Mouse (Mus musculus) hindbrain, embryonic 13.5 days (tissue): ENCODE data around the gene Aif1l. TPM values are rescaled to one million over a fixed set of nuclear protein-coding genes. Genes with fewer than 3 reads are reported as not detected.

Experiments used
- polyA plus RNA-seq: library from polyadenylated mRNA; unstranded; fragments of >200 nt; fragmentation: Nextera tagmentation; extraction: Ambion mirVana; gene quantifications from 2 replicates; pipeline ENCODE4 v1.2.1, GENCODE M21; 2015

Gene Aif1l
- polyA plus RNA-seq, 1 experiment from 2014 or later = 25.9 TPM

Other genes starting within 250 kb of the Aif1l start
- gene Qrfp, start 139.6 kb upstream of the Aif1l start, polyA plus RNA-seq = 0.08 TPM in 1 of 2 replicates, not detected in the other
- gene Fibcd1, start 104.1 kb upstream of the Aif1l start, polyA plus RNA-seq = 3.4 and 4.6 TPM in 2 replicates
- gene Lamc3, start 62.8 kb upstream of the Aif1l start, polyA plus RNA-seq = 6.3 and 7.0 TPM in 2 replicates
- 80.8 and 83.5 TPM in 2 replicates for gene Nup214, start 24.3 kb downstream of the Aif1l start, polyA plus RNA-seq
- gene Fam78a, start 134.7 kb downstream of the Aif1l start, polyA plus RNA-seq = 0.63 and 0.74 TPM in 2 replicates
- 21.6 and 21.7 TPM in 2 replicates for gene Plpp7, start 145.4 kb downstream of the Aif1l start, polyA plus RNA-seq
- 65.8 and 68.8 TPM in 2 replicates for gene Prrc2b, start 200.9 kb downstream of the Aif1l start, polyA plus RNA-seq